Mouse (Mus musculus) myocyte (in vitro differentiated cells): ENCODE results near the gene Strn4. TPM values are rescaled to one million over a fixed set of nuclear protein-coding genes. Genes with fewer than 3 reads are reported as not detected.

Experiments
- H3K27me3 ChIP-seq: one replicate; pipeline ENCODE4 v1.6.1; 2011; ENCODE audit not compliant: control insufficient read depth, insufficient read depth, insufficient read length
- H3K36me3 ChIP-seq: one replicate; pipeline ENCODE4 v1.6.1; 2011; ENCODE audit not compliant: control insufficient read depth, insufficient read depth
- H3K4me2 ChIP-seq: one replicate; pipeline ENCODE4 v1.6.1; 2011; ENCODE audit warnings: low read depth, control low read depth
- H3K4me3 ChIP-seq: one replicate; pipeline ENCODE4 v1.5.1; 2011; ENCODE audit warnings: mild to moderate bottlenecking, control low read depth, moderate library complexity
- H3K79me2 ChIP-seq: one replicate; pipeline ENCODE4 v1.6.1; 2011; ENCODE audit not compliant: control insufficient read depth, insufficient read depth
- H3ac ChIP-seq: one replicate; pipeline ENCODE4 v1.6.1; 2011; ENCODE audit not compliant: control insufficient read depth, insufficient read length
- CEBPB ChIP-seq: IDR thresholded peaks from 2 replicates; pipeline ENCODE4 v1.6.1; 2011; ENCODE audit warnings: mild to moderate bottlenecking, moderate library complexity; ENCODE audit not compliant: poor library complexity, insufficient read depth, severe bottlenecking
- E2F4 ChIP-seq: IDR thresholded peaks from one replicate; pipeline ENCODE4 v1.6.1; 2011; ENCODE audit warnings: mild to moderate bottlenecking, control low read depth, moderate library complexity; ENCODE audit not compliant: insufficient read depth
- MAX ChIP-seq: IDR thresholded peaks from one replicate; pipeline ENCODE4 v1.6.1; 2011; ENCODE audit warnings: low read depth, mild to moderate bottlenecking, control low read depth
- MYOD1 ChIP-seq, 3 experiments: IDR thresholded peaks; one replicate each; pipeline ENCODE4 v1.6.1; 2011; ENCODE audit warnings: control low read depth in 2 of 3, low read depth in 2 of 3, mild to moderate bottlenecking in 2 of 3, moderate library complexity in 1 of 3; ENCODE audit not compliant: insufficient read length in 2 of 3, control insufficient read depth in 1 of 3
- MYOG ChIP-seq, 3 experiments: IDR thresholded peaks; one replicate each; pipeline ENCODE4 v1.6.1; 2011; ENCODE audit warnings: control low read depth in 2 of 3, low read depth in 2 of 3, mild to moderate bottlenecking in 2 of 3; ENCODE audit not compliant: insufficient read length in 2 of 3, control insufficient read depth in 1 of 3, insufficient read depth in 1 of 3
- POLR2A ChIP-seq: IDR thresholded peaks from one replicate; pipeline ENCODE4 v1.6.1; 2011; ENCODE audit warnings: low read depth, mild to moderate bottlenecking, control low read depth, moderate library complexity; ENCODE audit not compliant: insufficient read length
- POLR2AphosphoS2 ChIP-seq: IDR thresholded peaks from one replicate; pipeline ENCODE4 v1.6.1; 2011; ENCODE audit warnings: low read depth, control low read depth; ENCODE audit not compliant: insufficient read length
- REST ChIP-seq: IDR thresholded peaks from one replicate; pipeline ENCODE4 v1.6.1; 2011; ENCODE audit warnings: mild to moderate bottlenecking, control low read depth, moderate library complexity; ENCODE audit not compliant: insufficient read depth, insufficient read length
- SRF ChIP-seq: IDR thresholded peaks from one replicate; pipeline ENCODE4 v1.6.1; 2011; ENCODE audit warnings: low read depth; ENCODE audit not compliant: control insufficient read depth, insufficient read length
- TCF12 ChIP-seq: IDR thresholded peaks from one replicate; pipeline ENCODE4 v1.6.1; 2011; ENCODE audit warnings: mild to moderate bottlenecking, control low read depth; ENCODE audit not compliant: poor library complexity, insufficient read depth, severe bottlenecking
- TCF3 ChIP-seq: IDR thresholded peaks from one replicate; pipeline ENCODE4 v1.6.1; 2011; ENCODE audit warnings: low read depth, control low read depth; ENCODE audit not compliant: insufficient read length
- USF1 ChIP-seq: IDR thresholded peaks from one replicate; pipeline ENCODE4 v1.6.1; 2011; ENCODE audit warnings: low read depth, mild to moderate bottlenecking, control low read depth, moderate library complexity
- polyA plus RNA-seq: library from polyadenylated mRNA; unstranded; fragments of >200 nt; fragmentation: generic; extraction: Trizol; gene quantifications from one replicate; pipeline ENCODE4 v1.2.1, GENCODE M21; 2012; ENCODE audit warnings: missing spikeins

Strn4 gene
- polyA plus RNA-seq, 1 experiment, result 51.8 TPM

DNA sequence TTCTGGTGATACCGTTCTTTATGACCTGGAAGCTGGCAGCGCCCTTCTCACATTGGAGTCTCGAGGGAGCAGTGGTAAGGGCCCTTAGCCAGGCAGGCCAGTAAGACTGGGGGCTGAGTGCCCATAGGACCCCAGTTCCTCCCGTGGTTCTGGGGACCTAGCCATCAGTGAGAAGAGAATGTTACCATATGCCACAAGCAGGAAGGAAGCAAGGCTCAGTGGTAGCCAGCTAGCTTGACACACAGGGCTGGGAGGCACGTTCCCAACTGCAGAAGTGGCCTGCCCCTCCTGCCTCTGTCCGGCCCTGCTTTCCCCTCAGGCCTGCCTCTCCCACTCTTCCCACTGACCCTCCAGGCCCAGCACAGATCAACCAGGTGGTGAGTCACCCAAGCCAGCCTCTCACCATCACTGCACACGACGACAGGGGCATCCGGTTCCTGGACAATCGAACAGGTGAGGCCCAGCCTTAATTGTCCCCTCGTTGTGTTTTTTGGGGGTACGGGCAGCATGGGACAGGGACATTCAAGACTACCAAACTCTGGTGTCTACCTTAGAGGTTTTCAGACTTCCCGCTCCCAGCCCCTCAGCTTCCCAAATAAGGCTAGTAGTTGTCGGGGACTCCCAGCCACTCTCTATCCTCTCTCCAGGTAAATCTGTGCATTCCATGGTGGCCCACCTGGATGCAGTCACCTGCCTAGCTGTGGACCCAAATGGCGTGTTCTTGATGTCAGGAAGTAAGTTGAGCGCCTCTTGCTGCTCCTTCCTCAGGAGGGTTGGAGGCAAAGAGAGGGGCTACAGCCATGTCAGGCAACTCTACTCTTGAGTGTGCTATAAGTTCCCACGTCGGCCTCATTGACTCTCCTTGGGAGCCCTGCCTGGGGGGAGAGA is 22.5 kb downstream of the Strn4 start:
- H3K4me3 ChIP-seq, result no peak overlapping the region
- H3ac ChIP-seq, result no peak overlapping the region
- no peaks in the 10 kb centered on the region for H3K79me2 ChIP-seq
- TF ChIP-seq SRF, result no peak
- TF ChIP-seq CEBPB, result no peak
- TF ChIP-seq MAX, result no peak
- H3K4me2 ChIP-seq, result no peak overlapping the region
- H3K36me3 ChIP-seq, result peaks cover 8% of the 10 kb centered on the region
- no peaks in the 10 kb centered on the region for H3K27me3 ChIP-seq

GRCm38 (mm10) chr7:16838804-16839426 is 23.2 kb downstream of the Strn4 start:
- no peak overlapping the region for H3K4me3 ChIP-seq
- no peaks in the 10 kb centered on the region for H3K79me2 ChIP-seq
- H3ac ChIP-seq, result no peak overlapping the region
- TF ChIP-seq CEBPB (no peak), TCF3 (no peak), MYOD1 (IDR thresholded peaks at IDR 0.05; ENCODE audit: control insufficient read depth in 1 of 3, insufficient read length in 2 of 3, low read depth in 2 of 3) (no peak), POLR2AphosphoS2 (no peak), TCF12 (no peak), MYOG (IDR thresholded peaks at IDR 0.05; ENCODE audit: control insufficient read depth in 1 of 3, insufficient read depth in 1 of 3, insufficient read length in 2 of 3, low read depth in 2 of 3) (no peak), MAX (no peak), SRF (no peak), POLR2A (no peak), USF1 (no peak), E2F4 (no peak), REST (no peak)
- H3K4me2 ChIP-seq, result no peak overlapping the region
- peaks cover 3% of the 10 kb centered on the region for H3K36me3 ChIP-seq
- H3K27me3 ChIP-seq, result no peaks in the 10 kb centered on the region

GRCm38 (mm10) chr7:16839427-16840108 is 23.9 kb downstream of the Strn4 start:
- H3K4me2 ChIP-seq, result no peak overlapping the region
- no peak overlapping the region for H3K4me3 ChIP-seq
- no peaks in the 10 kb centered on the region for H3K27me3 ChIP-seq
- no peaks in the 10 kb centered on the region for H3K79me2 ChIP-seq
- TF ChIP-seq E2F4 (no peak), MAX (no peak), POLR2A (no peak), REST (no peak), MYOG (IDR thresholded peaks at IDR 0.05; ENCODE audit: control insufficient read depth in 1 of 3, insufficient read depth in 1 of 3, insufficient read length in 2 of 3, low read depth in 2 of 3) (no peak), USF1 (no peak), CEBPB (no peak), TCF12 (no peak)
- no peak overlapping the region for H3ac ChIP-seq
- H3K36me3 ChIP-seq, result peaks cover 3% of the 10 kb centered on the region

DNA sequence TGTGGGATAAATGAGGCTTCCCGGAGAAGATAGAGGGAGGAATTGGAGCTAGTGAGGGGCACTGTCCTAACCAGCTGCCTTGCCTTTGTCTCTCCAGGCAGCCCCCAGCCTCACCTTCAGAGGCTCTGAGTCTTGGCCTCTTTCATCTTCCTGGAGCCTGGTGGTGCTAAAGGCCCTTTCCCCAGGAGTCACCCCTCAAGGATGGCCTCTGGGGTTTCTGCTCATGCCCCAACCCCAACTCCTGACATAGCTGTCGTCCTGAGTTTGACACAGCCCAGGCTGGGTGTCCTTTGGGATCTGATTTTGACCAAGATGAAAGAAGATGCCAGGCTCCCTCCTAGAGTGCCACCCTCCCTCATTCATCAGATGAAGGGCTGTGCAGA is 24.4 kb downstream of the Strn4 start:
- Histone ChIP-seq H3K79me2 (no peaks in the 10 kb centered on the region), H3K27me3 (no peaks in the 10 kb centered on the region), H3K4me3 (no peak overlapping the region), H3K36me3 (peaks cover 3% of the 10 kb centered on the region), H3K4me2 (no peak overlapping the region), H3ac (no peak overlapping the region)
- no peak for TF ChIP-seq MAX
- no peak for TF ChIP-seq TCF12
- no peak for TF ChIP-seq MYOG (IDR thresholded peaks at IDR 0.05; ENCODE audit: control insufficient read depth in 1 of 3, insufficient read depth in 1 of 3, insufficient read length in 2 of 3, low read depth in 2 of 3)
- TF ChIP-seq POLR2A, result no peak
- TF ChIP-seq SRF, result no peak
- no peak for TF ChIP-seq E2F4
- no peak for TF ChIP-seq TCF3
- TF ChIP-seq USF1, result no peak
- no peak for TF ChIP-seq MYOD1 (IDR thresholded peaks at IDR 0.05; ENCODE audit: control insufficient read depth in 1 of 3, insufficient read length in 2 of 3, low read depth in 2 of 3)
- no peak for TF ChIP-seq REST
- TF ChIP-seq CEBPB, result no peak
- TF ChIP-seq POLR2AphosphoS2, result no peak

GRCm38 (mm10) chr7:16841078-16841477 is 25.4 kb downstream of the Strn4 start:
- TF ChIP-seq TCF12 (no peak), POLR2AphosphoS2 (no peak), MYOD1 (IDR thresholded peaks at IDR 0.05; ENCODE audit: control insufficient read depth in 1 of 3, insufficient read length in 2 of 3, low read depth in 2 of 3) (no peak), POLR2A (no peak), MAX (no peak), MYOG (IDR thresholded peaks at IDR 0.05; ENCODE audit: control insufficient read depth in 1 of 3, insufficient read depth in 1 of 3, insufficient read length in 2 of 3, low read depth in 2 of 3) (no peak), REST (no peak), USF1 (no peak), SRF (no peak), CEBPB (no peak)
- peaks cover 3% of the 10 kb centered on the region for H3K36me3 ChIP-seq
- H3K4me2 ChIP-seq, result no peak overlapping the region
- H3ac ChIP-seq, result no peak overlapping the region
- H3K4me3 ChIP-seq, result no peak overlapping the region
- H3K27me3 ChIP-seq, result no peaks in the 10 kb centered on the region
- no peaks in the 10 kb centered on the region for H3K79me2 ChIP-seq
